ENCODE assay signal across 14 mouse cellular contexts in genomic region chrX:11861892-11862291, GRCm38 (mm10).
DNase-seq lines count a peak whose midpoint lies in the region; ATAC-seq lines count a peak whose summit lies in the region.
"Had no signal": no experiment of that assay in that cellular context is flagged by ENCODE, and none has a peak within 500 bp of the region (broad histone marks: within the 10 kb centered on the region; RNA-seq: fewer than 3 reads in every experiment).

No protein-coding gene starts in this region.

- H3K9me3 ChIP-seq in embryonic facial prominence, embryonic 11.5 days (replicated peaks; ENCODE audit: control insufficient read depth, low read length) = no peaks in the 10 kb centered on the region
- no peaks in the 10 kb centered on the region for H3K9me3 ChIP-seq in neural tube, embryonic 13.5 days
- H3K9me3 ChIP-seq: heart, embryonic 15.5 days; limb, embryonic 13.5 days had no signal

- H3K9ac ChIP-seq in embryonic facial prominence, embryonic 11.5 days (replicated peaks; ENCODE audit: low read length) = no peak overlapping the region
- no peak overlapping the region for H3K9ac ChIP-seq in neural tube, embryonic 13.5 days
- H3K9ac ChIP-seq: heart, embryonic 15.5 days; limb, embryonic 13.5 days had no signal

- ATAC-seq in embryonic facial prominence, embryonic 11.5 days (replicated peaks; ENCODE audit: insufficient number of reproducible peaks, low FRiP score, low TSS enrichment, low read depth) = no peak
- ATAC-seq in neural tube, embryonic 13.5 days (ENCODE audit: low read depth) = peak; percentile 73
- ATAC-seq: activated CD4-positive, CD25-positive, alpha-beta regulatory T cell, adult 4 months had no signal

- H3K4me3 ChIP-seq in embryonic facial prominence, embryonic 11.5 days (ENCODE audit: low read depth, low read length) = no peak overlapping the region
- H3K4me3 ChIP-seq in neural tube, embryonic 13.5 days = no peak overlapping the region
- H3K4me3 ChIP-seq: heart, embryonic 15.5 days; layer of hippocampus, adult 2 months; limb, embryonic 13.5 days had no signal

- DNase-seq in cerebellum, postnatal 14 days = peak; percentile 28 to 43
- no peak for DNase-seq in cerebellum, adult 11-12 months
- DNase-seq in left cerebral cortex, postnatal 4 days = peak; percentile 27
- no peak for DNase-seq in left cerebral cortex, adult 9 months (ENCODE audit: low spot score in 2 of 2)
- DNase-seq in embryonic facial prominence, embryonic 11.5 days (ENCODE audit: low spot score) = peak; percentile 38
- no peak for DNase-seq in spleen, postnatal 36 days (ENCODE audit: low spot score in 2 of 2)
- DNase-seq in cerebellum, postnatal 4 days (ENCODE audit: low spot score in 2 of 2) = no peak
- DNase-seq: gastrocnemius, postnatal 14 days; lung, adult 2 months had no signal

- H3K36me3 ChIP-seq in embryonic facial prominence, embryonic 11.5 days (replicated peaks; ENCODE audit: control insufficient read depth, insufficient read depth, low read depth, low read length) = no peaks in the 10 kb centered on the region
- H3K36me3 ChIP-seq in neural tube, embryonic 13.5 days = no peaks in the 10 kb centered on the region
- H3K36me3 ChIP-seq: heart, embryonic 15.5 days; limb, embryonic 13.5 days had no signal

- H3K27ac ChIP-seq in embryonic facial prominence, embryonic 11.5 days (replicated peaks; ENCODE audit: low read depth, low read length) = no peak overlapping the region
- H3K27ac ChIP-seq in neural tube, embryonic 13.5 days (replicated peaks) = peak overlapping the region; percentile 56; the same call in 1 of the 2 replicates
- H3K27ac ChIP-seq: heart, embryonic 15.5 days; layer of hippocampus, adult 2 months; limb, embryonic 13.5 days had no signal

- H3K4me1 ChIP-seq in embryonic facial prominence, embryonic 11.5 days (ENCODE audit: control insufficient read depth, insufficient read depth, low read length) = no peaks in the 10 kb centered on the region
- peaks cover 25% of the 10 kb centered on the region for H3K4me1 ChIP-seq in neural tube, embryonic 13.5 days (replicated peaks)

- no peak overlapping the region for H3K4me2 ChIP-seq in embryonic facial prominence, embryonic 11.5 days (ENCODE audit: low read depth, low read length)
- no peak overlapping the region for H3K4me2 ChIP-seq in neural tube, embryonic 13.5 days
- H3K4me2 ChIP-seq: heart, embryonic 15.5 days; limb, embryonic 13.5 days had no signal

- intact Hi-C loops in left cerebral cortex, postnatal 4 days (cut with DNase I) = no loop called here

- 43% methylated on average over 8 of the region's 8 CpGs for WGBS in embryonic facial prominence, embryonic 11.5 days
- 13% methylated on average over 8 of the region's 8 CpGs for WGBS in neural tube, embryonic 13.5 days

- no peaks in the 10 kb centered on the region; the same call in 1 of the 2 replicates for H3K27me3 ChIP-seq in embryonic facial prominence, embryonic 11.5 days (ENCODE audit: control insufficient read depth, insufficient read depth, low read length)
- peaks cover 47% of the 10 kb centered on the region for H3K27me3 ChIP-seq in neural tube, embryonic 13.5 days

Comparison
In these comparisons a context has a peak if more than half of its experiments do, and no peak if none do; other contexts are left out.
1. DNase-seq: peak in cerebellum, postnatal 14 days (2 of 2), left cerebral cortex, postnatal 4 days (single experiment) and embryonic facial prominence, embryonic 11.5 days (single experiment); none in cerebellum, adult 11-12 months (single experiment), left cerebral cortex, adult 9 months (0 of 2), spleen, postnatal 36 days (0 of 2) and cerebellum, postnatal 4 days (0 of 2).